Mouse (Mus musculus): ENCODE results near the gene Mtmr3.

DNA sequence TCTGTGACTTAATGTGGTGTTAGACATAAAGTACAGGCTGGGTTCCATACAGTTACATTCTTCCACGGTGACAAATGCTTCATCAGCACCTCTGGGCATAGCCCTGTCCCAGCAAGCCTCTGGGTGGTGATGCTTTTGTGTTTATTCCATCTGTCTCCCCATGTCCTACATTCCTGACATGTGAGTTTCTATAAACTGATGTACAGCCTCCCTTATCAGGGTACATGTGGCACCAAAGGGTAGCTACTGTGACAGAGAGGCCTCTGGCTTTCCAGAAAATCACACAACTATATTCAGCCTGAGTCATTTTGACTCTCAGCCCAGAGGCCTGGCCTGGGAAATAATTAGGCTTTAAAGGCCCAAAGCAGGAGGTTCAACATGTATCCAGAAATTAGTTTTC, 11.9 kb upstream of the Mtmr3 start:
- no peak for TF ChIP-seq POLR2A (IDR thresholded peaks at IDR 0.05; ENCODE audit: extremely low read depth, insufficient read depth, low read length)
- TF ChIP-seq CTCF (IDR thresholded peaks at IDR 0.05; ENCODE audit: low read depth, low read length) = no peak

All from liver, adult 2 months (tissue).